17 mouse cellular contexts compared by ENCODE assay signal in the genomic region with DNA sequence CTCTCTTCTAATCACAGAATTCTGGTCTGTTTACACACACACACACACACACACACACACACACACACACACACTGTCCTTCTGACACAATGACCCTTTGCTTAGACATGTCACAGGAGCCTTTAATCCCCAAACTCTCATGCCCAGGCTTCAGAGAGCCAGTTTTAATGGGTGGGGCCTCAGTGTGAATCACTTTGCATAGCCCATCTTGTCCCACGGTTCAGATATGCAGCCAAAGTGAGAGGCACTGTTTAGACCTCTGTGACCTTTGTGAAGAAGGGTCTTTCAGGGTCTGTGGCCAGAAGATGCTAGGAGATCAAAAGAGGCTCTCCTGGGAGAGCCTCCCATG.
DNase-seq lines count a peak whose midpoint lies in the region; ATAC-seq and TF ChIP-seq lines count a peak whose summit lies in the region.
"Had no signal": no experiment of that assay in that cellular context is flagged by ENCODE, and none has a peak within 500 bp of the region (broad histone marks: within the 10 kb centered on the region; RNA-seq: fewer than 3 reads in every experiment).

No protein-coding gene starts in this region.

- intact Hi-C loops in heart, postnatal 14 days (cut with DNase I), result loop anchor here (2.0 kb wide), 1 partner anchor 35 kb away; no protein-coding TSS in a partner anchor

- peaks cover 4% of the 10 kb centered on the region; the same call in 1 of the 2 replicates for H3K79me2 ChIP-seq in liver, adult 2 months (ENCODE audit: control insufficient read depth, insufficient read depth, low read length)

- peaks cover 14% of the 10 kb centered on the region for H3K36me3 ChIP-seq in heart, embryonic 13.5 days
- no peaks in the 10 kb centered on the region for H3K36me3 ChIP-seq in liver, adult 2 months (ENCODE audit: control insufficient read depth, insufficient read depth, low read length)
- H3K36me3 ChIP-seq in liver, embryonic 11.5 days (ENCODE audit: control insufficient read depth, insufficient read depth, low read length), result no peaks in the 10 kb centered on the region
- H3K36me3 ChIP-seq in limb, embryonic 15.5 days, result peaks cover 13% of the 10 kb centered on the region
- H3K36me3 ChIP-seq: hindbrain, embryonic 15.5 days had no signal

- H3K9ac ChIP-seq in heart, embryonic 13.5 days, result no peak overlapping the region
- no peak overlapping the region for H3K9ac ChIP-seq in liver, adult 2 months (ENCODE audit: low read depth, low read length)
- H3K9ac ChIP-seq in liver, embryonic 11.5 days (ENCODE audit: low read depth, low read length), result no peak overlapping the region
- no peak overlapping the region for H3K9ac ChIP-seq in limb, embryonic 15.5 days
- H3K9ac ChIP-seq: forebrain, embryonic 13.5 days; hindbrain, embryonic 15.5 days had no signal

- peak overlapping the region; percentile 97 for H3K27ac ChIP-seq in heart, embryonic 13.5 days (replicated peaks)
- no peak overlapping the region for H3K27ac ChIP-seq in liver, adult 2 months (replicated peaks; ENCODE audit: insufficient read depth, low read depth, low read length)
- H3K27ac ChIP-seq in liver, embryonic 11.5 days (ENCODE audit: low read depth, low read length), result no peak overlapping the region
- peak overlapping the region; percentile 63; the same call in 1 of the 2 replicates for H3K27ac ChIP-seq in brown adipose tissue, adult 24 weeks (replicated peaks; ENCODE audit: low read depth, low read length)
- peak overlapping the region; percentile 96; the same call in 1 of the 2 replicates for H3K27ac ChIP-seq in limb, embryonic 15.5 days
- H3K27ac ChIP-seq: forebrain, embryonic 13.5 days; hindbrain, embryonic 15.5 days had no signal

- TF ChIP-seq POLR2A in liver, adult 2 months (IDR thresholded peaks at IDR 0.05; ENCODE audit: extremely low read depth, insufficient read depth, low read length), result no peak

- no peak overlapping the region for H3K4me3 ChIP-seq in heart, embryonic 13.5 days
- H3K4me3 ChIP-seq in liver, adult 2 months (ENCODE audit: insufficient read depth, low read depth, low read length), result no peak overlapping the region
- H3K4me3 ChIP-seq in liver, embryonic 11.5 days (ENCODE audit: low read depth, low read length), result no peak overlapping the region
- no peak overlapping the region for H3K4me3 ChIP-seq in brown adipose tissue, adult 24 weeks (ENCODE audit: insufficient read depth, low read depth, low read length)
- H3K4me3 ChIP-seq in limb, embryonic 15.5 days, result no peak overlapping the region
- H3K4me3 ChIP-seq: forebrain, embryonic 13.5 days; hindbrain, embryonic 15.5 days had no signal

- H3K9me3 ChIP-seq in heart, embryonic 13.5 days, result no peaks in the 10 kb centered on the region
- H3K9me3 ChIP-seq in liver, embryonic 11.5 days (ENCODE audit: control insufficient read depth, low read length), result no peaks in the 10 kb centered on the region
- no peaks in the 10 kb centered on the region for H3K9me3 ChIP-seq in limb, embryonic 15.5 days
- H3K9me3 ChIP-seq: forebrain, embryonic 13.5 days; hindbrain, embryonic 15.5 days had no signal

- ATAC-seq in heart, embryonic 13.5 days (ENCODE audit: extremely low read depth, insufficient number of reproducible peaks, low FRiP score, low TSS enrichment), result no peak
- ATAC-seq in liver, embryonic 11.5 days (replicated peaks; ENCODE audit: low FRiP score), result no peak
- ATAC-seq in limb, embryonic 15.5 days (ENCODE audit: insufficient number of reproducible peaks, low FRiP score, low TSS enrichment, low read depth), result no peak
- ATAC-seq: activated CD4-positive, CD25-positive, alpha-beta regulatory T cell, adult 4 months; forebrain, embryonic 13.5 days had no signal

- peaks cover 98% of the 10 kb centered on the region for H3K4me1 ChIP-seq in heart, embryonic 13.5 days
- peaks cover 64% of the 10 kb centered on the region for H3K4me1 ChIP-seq in liver, adult 2 months (ENCODE audit: control insufficient read depth, insufficient read depth, low read length)
- peaks cover 42% of the 10 kb centered on the region for H3K4me1 ChIP-seq in liver, embryonic 11.5 days (replicated peaks; ENCODE audit: control insufficient read depth, insufficient read depth, low read length)
- H3K4me1 ChIP-seq in brown adipose tissue, adult 24 weeks (ENCODE audit: control insufficient read depth, insufficient read depth, insufficient read length, low read length), result peaks cover 46% of the 10 kb centered on the region
- H3K4me1 ChIP-seq in limb, embryonic 15.5 days, result peaks cover 98% of the 10 kb centered on the region

- no peak overlapping the region for H3K4me2 ChIP-seq in heart, embryonic 13.5 days
- H3K4me2 ChIP-seq in liver, embryonic 11.5 days, result no peak overlapping the region
- no peak overlapping the region for H3K4me2 ChIP-seq in limb, embryonic 15.5 days
- H3K4me2 ChIP-seq: hindbrain, embryonic 15.5 days had no signal

- no peak for TF ChIP-seq CTCF in liver, adult 2 months (IDR thresholded peaks at IDR 0.05; ENCODE audit: low read depth, low read length)

- no peak for DNase-seq in heart, postnatal 14 days
- DNase-seq in liver, adult 2 months (ENCODE audit: extremely low read depth, low read depth, low spot score), result peak; percentile 34
- DNase-seq in liver, embryonic 11.5 days (ENCODE audit: low spot score), result no peak
- no peak for DNase-seq in cerebellum, adult 9-11 months
- no peak for DNase-seq in thymus, postnatal 4 days
- DNase-seq: cerebellum, adult 9-10 months; kidney, postnatal 36 days; layer of hippocampus, postnatal 36 days; liver; right cerebral cortex, postnatal 14 days; thymus, postnatal 36 days had no signal

- 24% methylated on average over 1 of the region's 1 CpGs for WGBS in heart, embryonic 13.5 days
- 13% methylated on average over 1 of the region's 1 CpGs for WGBS in liver, adult 2 months
- 36% methylated on average over 1 of the region's 1 CpGs for WGBS in liver, embryonic 11.5 days
- WGBS in limb, embryonic 15.5 days, result 5% methylated on average over 1 of the region's 1 CpGs

- no peaks in the 10 kb centered on the region for H3K27me3 ChIP-seq in heart, embryonic 13.5 days (replicated peaks)
- H3K27me3 ChIP-seq in liver, adult 2 months (ENCODE audit: control insufficient read depth, insufficient read depth, low read length), result no peaks in the 10 kb centered on the region
- peaks cover 18% of the 10 kb centered on the region for H3K27me3 ChIP-seq in liver, embryonic 11.5 days (replicated peaks; ENCODE audit: control insufficient read depth, insufficient read depth, low read length)
- H3K27me3 ChIP-seq in limb, embryonic 15.5 days, result no peaks in the 10 kb centered on the region

Comparison
In these comparisons a context has a peak if more than half of its experiments do, and no peak if none do; other contexts are left out.
1. H3K27ac ChIP-seq: peak in heart, embryonic 13.5 days (single experiment), brown adipose tissue, adult 24 weeks (single experiment) and limb, embryonic 15.5 days (single experiment); none in liver, adult 2 months (single experiment) and liver, embryonic 11.5 days (single experiment).